Mouse (Mus musculus) brain, embryonic 14.5 days (tissue): ENCODE measurements around the gene Cdh12.

ENCODE experiments used
- CTCF ChIP-seq: fragments of 200-500 bp; IDR thresholded peaks from 2 replicates; pipeline ENCODE4 v1.5.1; 2012; ENCODE audit warnings: inconsistent platforms, mild to moderate bottlenecking, moderate library complexity, borderline replicate concordance; ENCODE audit not compliant: insufficient read depth, insufficient read length; ENCODE audit errors: extremely low read depth
- POLR2A ChIP-seq: fragments of 200-500 bp; IDR thresholded peaks from 2 replicates; pipeline ENCODE4 v1.6.1; 2012; ENCODE audit warnings: mild to moderate bottlenecking, inconsistent platforms, borderline replicate concordance; ENCODE audit not compliant: poor library complexity, insufficient read depth, insufficient read length, severe bottlenecking; ENCODE audit errors: extremely low read depth

- TF ChIP-seq CTCF (no peak), POLR2A (no peak)
Measured at GRCm38 (mm10) chr15:21375460-21375859, 926.4 kb downstream of the Cdh12 start.
